Mouse (Mus musculus) midbrain, postnatal 0 days (tissue): ENCODE measurements around the gene Slc6a20a. TPM values are rescaled to one million over a fixed set of nuclear protein-coding genes. Genes with fewer than 3 reads are reported as not detected.

Source experiments
- ATAC-seq: fragments of 200-750 bp; cut with Nextera tagmentation; 2 replicates; pipeline ENCODE4 v1.8.0; 2017; ENCODE audit warnings: moderate number of reproducible peaks, mild to moderate bottlenecking, moderate TSS enrichment, moderate library complexity; ENCODE audit not compliant: low FRiP score
- DNase-seq: peaks from one replicate; pipeline ENCODE4 v3.0.0-alpha.2; 2015; ENCODE audit warnings: low spot score
- H3K27ac ChIP-seq: fragments of 300-500 bp; sonication (generic); 2 replicates; pipeline ENCODE4 v1.5.1; 2014; ENCODE audit warnings: low read depth, mild to moderate bottlenecking, low read length, mixed read lengths
- H3K27me3 ChIP-seq: fragments of 300-500 bp; sonication (generic); 2 replicates; pipeline ENCODE4 v1.6.1; 2014; ENCODE audit warnings: low read length, control low read depth, mixed read lengths; ENCODE audit not compliant: insufficient read depth
- H3K36me3 ChIP-seq: fragments of 300-500 bp; sonication (generic); 2 replicates; pipeline ENCODE4 v1.6.1; 2014; ENCODE audit warnings: low read length, control low read depth, mixed read lengths; ENCODE audit not compliant: insufficient read depth
- H3K4me1 ChIP-seq: fragments of 300-500 bp; sonication (generic); 2 replicates; pipeline ENCODE4 v1.6.1; 2014; ENCODE audit warnings: mild to moderate bottlenecking, control low read depth, antibody characterized with exemption, low read length, mixed read lengths; ENCODE audit not compliant: insufficient read depth
- H3K4me2 ChIP-seq: fragments of 300-500 bp; sonication (generic); 2 replicates; pipeline ENCODE4 v1.6.1; 2014; ENCODE audit warnings: low read depth, mild to moderate bottlenecking, low read length, mixed read lengths; ENCODE audit not compliant: poor library complexity, severe bottlenecking
- H3K4me3 ChIP-seq: fragments of 300-500 bp; sonication (generic); 2 replicates; pipeline ENCODE4 v1.5.1; 2014; ENCODE audit warnings: low read depth, mild to moderate bottlenecking, low read length, moderate library complexity
- H3K9ac ChIP-seq: fragments of 300-500 bp; sonication (generic); replicated peaks from 2 replicates; pipeline ENCODE4 v1.6.1; 2014; ENCODE audit warnings: mild to moderate bottlenecking, low read length, moderate library complexity, mixed read lengths; ENCODE audit not compliant: poor library complexity, severe bottlenecking
- H3K9me3 ChIP-seq: fragments of 300-500 bp; sonication (generic); 2 replicates; pipeline ENCODE4 v1.6.1; 2016; ENCODE audit warnings: low read length, control low read depth
- CTCF ChIP-seq: IDR thresholded peaks from 2 replicates; pipeline ENCODE4 v1.5.1; 2016; ENCODE audit warnings: antibody characterized with exemption, mild to moderate bottlenecking
- WGBS: fragments of 180-500 bp; shearing (Covaris S2); extraction: QIAGEN DNeasy Blood & Tissue Kit; methylation state at CpG from one replicate; pipeline ENCODE4 v1.1.7; 2014; 5-methylcytosine and 5-hydroxymethylcytosine counted together
- polyA plus RNA-seq: library from polyadenylated mRNA; unstranded; fragments of >200 nt; fragmentation: Nextera tagmentation; extraction: Ambion mirVana; gene quantifications from 2 replicates; pipeline ENCODE4 v1.2.1, GENCODE M21; 2015
- total RNA-seq: library from RNA; depleted of rRNA; stranded (reverse); fragments of >200 nt; gene quantifications from 2 replicates; pipeline ENCODE4 v1.2.3, GENCODE M21; 2014

Gene Slc6a20a
- total and polyA plus RNA-seq, 2 experiments from 2014 or later, result 41.8 to 54.1 TPM

GRCm38 (mm10) chr9:123649785-123650511, 28.7 kb downstream of the Slc6a20a start:
- WGBS, result 64% methylated on average over 2 of the region's 2 CpGs
- TF ChIP-seq CTCF, result no peak
- Histone ChIP-seq H3K36me3 (no peaks in the 10 kb centered on the region), H3K27ac (no peak overlapping the region), H3K9me3 (no peaks in the 10 kb centered on the region), H3K9ac (no peak overlapping the region), H3K4me2 (no peak overlapping the region), H3K4me1 (no peaks in the 10 kb centered on the region), H3K4me3 (no peak overlapping the region), H3K27me3 (no peaks in the 10 kb centered on the region)
- ATAC-seq, result no peak
- no peak for DNase-seq

DNA sequence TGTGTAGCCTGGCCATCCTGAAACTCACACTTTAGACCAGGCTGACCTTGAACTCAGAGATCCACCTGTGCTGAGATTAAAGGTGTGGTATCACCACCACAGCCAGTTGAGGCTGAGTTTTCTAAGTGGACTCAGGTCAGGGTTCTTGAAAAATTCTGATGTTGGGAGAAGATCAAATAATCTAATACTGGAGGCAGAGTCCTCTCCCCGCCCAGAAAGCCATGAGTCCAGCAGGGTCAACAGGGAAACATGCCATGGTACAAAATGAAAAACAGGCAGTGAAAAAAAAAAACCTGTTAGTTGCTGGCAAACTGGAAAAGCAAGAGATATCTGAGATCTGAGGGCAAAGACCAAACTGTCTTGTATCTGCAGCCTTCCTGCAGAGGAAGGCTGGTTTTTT, 38.6 kb downstream of the Slc6a20a start:
- no peaks in the 10 kb centered on the region for H3K4me1 ChIP-seq
- H3K4me2 ChIP-seq, result no peak overlapping the region
- H3K9ac ChIP-seq, result no peak overlapping the region
- H3K4me3 ChIP-seq, result no peak overlapping the region
- ATAC-seq, result no peak
- H3K27me3 ChIP-seq, result no peaks in the 10 kb centered on the region
- no peak for TF ChIP-seq CTCF
- no peak overlapping the region for H3K27ac ChIP-seq
- H3K36me3 ChIP-seq, result no peaks in the 10 kb centered on the region
- no peaks in the 10 kb centered on the region for H3K9me3 ChIP-seq
- 85% methylated on average over 1 of the region's 1 CpGs for WGBS
- DNase-seq, result no peak

DNA sequence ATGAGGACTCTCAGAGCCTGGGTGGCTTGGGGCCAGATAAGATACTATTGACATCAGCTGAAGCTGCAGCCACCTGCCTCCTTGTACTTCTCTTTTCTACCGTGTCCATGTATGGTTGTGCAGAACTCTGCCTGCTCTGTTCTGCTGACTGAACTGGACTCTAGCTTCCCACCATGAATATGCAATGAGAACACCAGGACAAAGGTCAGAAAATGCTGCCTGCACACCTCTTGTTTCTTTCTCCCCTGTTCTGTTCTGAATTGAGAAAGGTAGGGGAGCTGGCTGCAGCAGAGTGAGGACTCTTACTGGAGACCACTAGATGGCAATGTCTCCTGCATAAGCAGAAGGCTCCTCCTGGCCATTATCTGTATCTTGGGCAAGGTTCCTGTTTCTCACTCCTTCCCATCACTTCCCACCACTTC, 40.0 kb downstream of the Slc6a20a start:
- Histone ChIP-seq H3K27ac (no peak overlapping the region), H3K27me3 (no peaks in the 10 kb centered on the region), H3K4me2 (no peak overlapping the region), H3K9ac (no peak overlapping the region), H3K9me3 (no peaks in the 10 kb centered on the region), H3K4me3 (no peak overlapping the region), H3K4me1 (no peaks in the 10 kb centered on the region), H3K36me3 (no peaks in the 10 kb centered on the region)
- DNase-seq, result peak; percentile 48
- whole genome bisulfite sequencing, result 83% methylated on average over 1 of the region's 1 CpGs
- TF ChIP-seq CTCF, result peak; percentile 78
- ATAC-seq, result 0 out of 2 replicates have a peak, but pooled peaks have one; percentile 44

GRCm38 (mm10) chr9:123638231-123638630, 40.5 kb downstream of the Slc6a20a start:
- no peak for DNase-seq
- Histone ChIP-seq H3K27ac (no peak overlapping the region), H3K27me3 (no peaks in the 10 kb centered on the region), H3K4me2 (no peak overlapping the region), H3K9me3 (no peaks in the 10 kb centered on the region), H3K9ac (no peak overlapping the region), H3K36me3 (no peaks in the 10 kb centered on the region), H3K4me3 (no peak overlapping the region), H3K4me1 (no peaks in the 10 kb centered on the region)
- TF ChIP-seq CTCF, result no peak
- no peak for ATAC-seq

GRCm38 (mm10) chr9:123636771-123637170, 41.9 kb downstream of the Slc6a20a start:
- no peak for DNase-seq

GRCm38 (mm10) chr9:123632993-123633392, 45.7 kb downstream of the Slc6a20a start:
- Histone ChIP-seq H3K9ac (no peak overlapping the region), H3K9me3 (no peaks in the 10 kb centered on the region), H3K4me1 (no peaks in the 10 kb centered on the region), H3K36me3 (no peaks in the 10 kb centered on the region), H3K4me2 (no peak overlapping the region), H3K27me3 (no peaks in the 10 kb centered on the region), H3K27ac (no peak overlapping the region), H3K4me3 (no peak overlapping the region)
- ATAC-seq (no peak), DNase-seq (no peak)
- 84% methylated on average over 3 of the region's 3 CpGs for WGBS
- TF ChIP-seq CTCF, result no peak

More at GRCm38 (mm10) chr9:123636771-123637170, 41.9 kb downstream of the Slc6a20a start:
- H3K4me2 ChIP-seq, result no peak overlapping the region
- H3K9ac ChIP-seq, result no peak overlapping the region
- no peaks in the 10 kb centered on the region for H3K4me1 ChIP-seq
- no peak for ATAC-seq
- TF ChIP-seq CTCF, result no peak
- H3K36me3 ChIP-seq, result no peaks in the 10 kb centered on the region
- no peaks in the 10 kb centered on the region for H3K9me3 ChIP-seq
- WGBS, result 66% methylated on average over 5 of the region's 5 CpGs
- no peak overlapping the region for H3K27ac ChIP-seq
- no peak overlapping the region for H3K4me3 ChIP-seq
- no peaks in the 10 kb centered on the region for H3K27me3 ChIP-seq
